Mouse (Mus musculus) ES-Bruce4 (cell line): Measurements from ENCODE around the gene Itga10. TPM values are rescaled to one million over a fixed set of nuclear protein-coding genes. Genes with fewer than 3 reads are reported as not detected.

Experiments used
- H3K27ac ChIP-seq: 2 replicates; pipeline ENCODE4 v1.5.1; 2012; ENCODE audit warnings: low read length, inconsistent platforms; ENCODE audit not compliant: insufficient read depth
- H3K27me3 ChIP-seq: 2 replicates; pipeline ENCODE4 v1.6.1; 2012; ENCODE audit warnings: mild to moderate bottlenecking, low read length, inconsistent platforms; ENCODE audit not compliant: control insufficient read depth, poor library complexity, insufficient read depth, severe bottlenecking
- H3K36me3 ChIP-seq: 2 replicates; pipeline ENCODE4 v1.6.1; 2012; ENCODE audit warnings: inconsistent platforms, mild to moderate bottlenecking, low read length, moderate library complexity; ENCODE audit not compliant: control insufficient read depth, poor library complexity, insufficient read depth, severe bottlenecking
- H3K4me1 ChIP-seq: one replicate; pipeline ENCODE4 v1.8.1; 2011; ENCODE audit warnings: low read length; ENCODE audit not compliant: control insufficient read depth, insufficient read depth
- H3K4me3 ChIP-seq: 2 replicates; pipeline ENCODE4 v1.5.1; 2011; ENCODE audit warnings: low read depth, mild to moderate bottlenecking, low read length
- H3K9ac ChIP-seq: 2 replicates; pipeline ENCODE4 v1.6.1; 2012; ENCODE audit warnings: low read depth, mild to moderate bottlenecking, inconsistent platforms; ENCODE audit not compliant: poor library complexity, severe bottlenecking
- H3K9me3 ChIP-seq: replicated peaks from 2 replicates; pipeline ENCODE4 v1.6.1; 2012; ENCODE audit warnings: mild to moderate bottlenecking, low read length, inconsistent platforms; ENCODE audit not compliant: control insufficient read depth, poor library complexity, insufficient read depth, severe bottlenecking
- CTCF ChIP-seq: IDR thresholded peaks from one replicate; pipeline ENCODE4 v1.8.1; 2011; ENCODE audit warnings: low read depth, low read length
- EP300 ChIP-seq: IDR thresholded peaks from 2 replicates; pipeline ENCODE4 v1.6.1; 2011; ENCODE audit warnings: low read depth, low read length; ENCODE audit not compliant: insufficient read depth
- POLR2A ChIP-seq: IDR thresholded peaks from one replicate; pipeline ENCODE4 v1.8.1; 2011; ENCODE audit warnings: low read length; ENCODE audit not compliant: insufficient read depth
- polyA plus RNA-seq: library from polyadenylated mRNA; stranded (reverse); fragments of >200 nt; gene quantifications from 2 replicates; pipeline ENCODE4 v1.2.4, GENCODE M21; 2011; ENCODE audit warnings: low read depth; ENCODE audit not compliant: missing spikeins, insufficient read depth, insufficient read length

The Itga10 gene
- polyA plus RNA-seq, 1 experiment, result 1.1 TPM

DNA sequence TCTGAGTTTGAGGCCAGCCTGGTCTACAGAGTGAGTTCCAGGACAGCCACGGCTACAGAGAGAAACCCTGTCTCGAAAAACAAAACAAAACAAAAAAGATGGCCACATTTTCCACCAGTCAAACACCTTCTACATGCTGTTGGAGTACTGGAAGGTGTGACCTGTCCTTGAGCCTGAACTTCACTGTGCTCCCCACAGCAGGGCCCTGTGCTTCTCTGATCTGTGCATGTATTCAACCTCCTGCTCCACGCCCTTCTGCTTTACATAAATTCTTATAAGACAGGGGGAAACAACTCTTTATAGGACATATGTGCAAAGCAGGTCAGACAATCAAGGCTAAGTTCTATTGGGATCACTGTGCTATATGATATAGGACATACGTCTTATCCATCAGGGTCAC, 22.2 kb upstream of the Itga10 start:
- no peaks in the 10 kb centered on the region for H3K27me3 ChIP-seq
- H3K9me3 ChIP-seq, result no peaks in the 10 kb centered on the region
- peaks cover 12% of the 10 kb centered on the region for H3K36me3 ChIP-seq
- TF ChIP-seq POLR2A (no peak), EP300 (no peak), CTCF (no peak)
- no peak overlapping the region for H3K4me3 ChIP-seq
- H3K9ac ChIP-seq, result no peak overlapping the region
- no peak overlapping the region for H3K27ac ChIP-seq
- no peaks in the 10 kb centered on the region for H3K4me1 ChIP-seq

DNA sequence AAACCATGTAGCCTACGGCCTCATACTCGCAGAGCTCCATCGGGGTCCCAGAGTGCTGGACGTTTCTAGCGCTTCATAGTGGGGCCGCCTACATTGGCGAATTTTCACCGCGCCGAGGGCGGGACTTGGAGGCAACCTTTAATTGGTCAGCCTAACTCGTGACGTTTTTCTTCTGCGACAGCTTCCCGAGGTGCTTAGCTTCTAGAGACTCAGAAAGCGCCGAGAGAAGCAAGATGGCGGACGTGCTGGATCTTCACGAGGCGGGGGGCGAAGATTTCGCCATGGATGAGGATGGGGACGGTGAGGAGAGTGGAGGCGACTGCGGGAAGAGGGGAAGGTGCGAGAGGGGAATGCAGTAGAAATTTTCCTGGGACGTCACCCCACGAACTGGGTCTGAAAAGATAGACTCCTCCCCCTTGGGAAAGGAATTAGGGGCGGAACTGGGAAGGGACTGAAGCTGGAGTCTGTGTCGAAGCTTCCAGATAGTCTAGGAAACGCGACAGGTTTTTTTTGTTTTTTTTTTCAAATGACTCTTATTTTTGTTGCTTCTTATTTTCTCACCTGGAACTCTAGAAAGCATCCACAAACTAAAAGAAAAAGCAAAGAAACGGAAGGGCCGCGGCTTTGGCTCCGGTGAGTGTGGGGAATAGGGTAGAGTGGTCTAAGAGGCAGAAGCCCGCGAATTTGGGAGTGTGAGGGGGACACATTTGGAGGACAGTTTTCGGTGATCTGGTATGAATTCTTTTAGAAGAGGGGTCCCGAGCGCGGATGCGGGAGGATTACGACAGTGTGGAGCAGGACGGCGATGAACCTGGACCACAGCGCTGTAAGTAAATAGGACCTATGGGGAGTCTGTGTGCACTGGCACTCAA, 15.4 kb upstream of the Itga10 start, which contains the start of gene Rbm8a:
Gene Rbm8a (plus strand): TSS at position 205 of the 872 bp plus-strand sequence.
- peak; percentile 63 for TF ChIP-seq POLR2A
- no peak for TF ChIP-seq EP300
- no peak for TF ChIP-seq CTCF
- peak within 1 kb of the TSS; percentile 95 for H3K4me3 ChIP-seq
- H3K4me1 ChIP-seq, result no peaks in the 10 kb centered on the region
- H3K9me3 ChIP-seq, result no peaks in the 10 kb centered on the region
- peaks cover 19% of the 10 kb centered on the region for H3K36me3 ChIP-seq
- peak within 1 kb of the TSS; percentile 71 for H3K9ac ChIP-seq
- H3K27me3 ChIP-seq, result no peaks in the 10 kb centered on the region
- peak within 1 kb of the TSS; percentile 31; the same call in 1 of the 2 replicates for H3K27ac ChIP-seq

DNA sequence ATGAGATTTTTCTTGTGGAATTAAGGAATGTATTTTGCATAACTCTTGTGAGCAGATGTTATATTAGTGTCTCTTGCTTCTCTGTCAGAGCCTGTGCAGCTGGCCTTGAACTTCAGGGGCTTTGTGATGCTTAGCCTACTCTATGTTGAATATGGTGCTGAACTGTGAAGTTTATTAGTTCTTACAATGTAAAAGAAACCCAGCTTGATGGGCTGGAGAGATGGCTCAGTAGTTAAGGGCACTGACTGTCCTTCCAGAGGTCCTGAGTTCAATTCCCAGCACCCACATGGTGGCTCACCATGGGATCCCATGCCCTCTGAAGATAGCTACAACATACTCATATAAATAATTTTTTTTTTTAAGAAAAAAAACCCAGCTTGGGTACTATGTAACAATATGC, 13.3 kb upstream of the Itga10 start:
- Histone ChIP-seq H3K27me3 (no peaks in the 10 kb centered on the region), H3K4me1 (no peaks in the 10 kb centered on the region), H3K4me3 (no peak overlapping the region), H3K36me3 (peaks cover 19% of the 10 kb centered on the region), H3K9ac (no peak overlapping the region), H3K27ac (no peak overlapping the region), H3K9me3 (no peaks in the 10 kb centered on the region)
- no peak for TF ChIP-seq POLR2A
- TF ChIP-seq CTCF, result no peak
- no peak for TF ChIP-seq EP300

DNA sequence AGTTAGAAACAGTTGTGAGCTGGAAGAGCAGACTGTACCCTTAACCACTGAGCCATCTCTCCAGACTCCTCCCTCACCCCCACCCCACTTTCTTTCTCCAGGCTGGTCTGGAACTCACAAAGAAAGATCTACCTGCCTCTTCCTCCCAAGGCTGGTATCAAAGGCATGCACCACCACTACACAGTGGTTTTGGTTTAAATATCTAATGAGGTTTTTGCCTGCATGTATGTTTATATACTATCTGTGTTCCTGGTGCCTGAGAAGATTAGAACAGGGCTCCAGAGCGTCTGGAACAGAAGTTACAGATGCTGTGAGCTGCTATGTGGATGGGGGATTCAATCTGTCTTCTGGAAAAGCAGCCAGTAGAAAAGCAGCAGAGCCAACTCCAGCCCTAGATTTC, 11.4 kb upstream of the Itga10 start:
- H3K9me3 ChIP-seq, result no peaks in the 10 kb centered on the region
- no peak for TF ChIP-seq POLR2A
- TF ChIP-seq CTCF, result no peak
- TF ChIP-seq EP300, result no peak
- no peaks in the 10 kb centered on the region for H3K27me3 ChIP-seq
- H3K4me3 ChIP-seq, result no peak overlapping the region
- H3K27ac ChIP-seq, result no peak overlapping the region
- no peaks in the 10 kb centered on the region for H3K4me1 ChIP-seq
- no peak overlapping the region for H3K9ac ChIP-seq
- peaks cover 21% of the 10 kb centered on the region for H3K36me3 ChIP-seq

DNA sequence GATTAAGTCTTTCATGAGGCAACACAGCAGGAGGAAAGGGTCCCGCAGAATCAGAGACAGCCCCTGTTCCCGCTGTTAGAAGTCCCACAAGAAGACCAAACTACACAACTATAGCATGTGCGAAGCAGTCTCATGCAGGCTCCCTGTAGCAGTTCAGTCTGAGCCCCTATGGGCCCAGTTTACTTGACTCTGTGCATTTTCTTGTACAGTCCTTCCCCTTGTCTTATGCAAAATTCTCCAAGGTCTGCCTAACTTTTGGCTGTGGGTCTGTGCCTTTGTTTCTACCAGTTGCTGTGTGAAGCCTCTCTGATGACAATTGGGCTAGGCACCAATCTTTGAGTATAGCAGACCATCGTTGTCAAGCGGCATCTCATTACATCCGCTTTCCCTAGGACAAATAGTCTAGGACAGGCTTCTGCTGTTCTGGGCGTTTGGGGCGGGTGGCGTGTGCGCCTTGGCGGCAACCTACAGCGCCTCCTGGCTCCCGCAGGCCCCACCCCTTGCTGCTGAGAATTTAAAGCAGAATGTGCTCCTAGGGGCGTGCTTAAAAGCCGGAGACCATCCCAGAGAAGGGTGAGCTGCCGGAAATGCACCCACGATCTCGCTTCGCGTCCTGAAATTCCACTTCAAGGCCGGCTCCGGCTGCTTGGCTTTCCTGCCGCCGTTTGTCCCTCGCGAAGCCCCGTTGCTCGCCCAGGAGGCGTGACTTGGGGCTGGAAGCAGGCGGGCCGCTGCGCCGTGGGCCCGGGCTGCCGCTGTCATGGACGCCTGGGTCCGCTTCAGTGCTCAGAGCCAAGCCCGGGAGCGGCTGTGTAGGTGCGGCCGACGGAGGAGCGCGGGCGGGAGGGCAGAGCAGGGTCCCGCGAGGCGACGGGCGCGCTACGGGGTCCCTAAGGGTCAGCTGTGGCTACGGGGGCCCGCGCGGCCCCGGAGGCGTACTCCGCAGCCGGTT, 10.2 kb upstream of the Itga10 start, which contains the start of the genes Pex11b and Gm42957:
Gene Pex11b (plus strand): TSS at position 449 of the 952 bp plus-strand sequence.
Gene Gm42957 (plus strand): TSS at position 547 of the 952 bp plus-strand sequence.
- no peaks in the 10 kb centered on the region for H3K4me1 ChIP-seq
- H3K4me3 ChIP-seq, result peak within 1 kb of the TSS; percentile 99
- H3K9me3 ChIP-seq, result no peaks in the 10 kb centered on the region
- TF ChIP-seq CTCF (peak; percentile 15), POLR2A (peak; percentile 38), EP300 (0 out of 2 replicates have a peak, but pooled peaks have one; percentile 13)
- H3K36me3 ChIP-seq, result peaks cover 21% of the 10 kb centered on the region
- peak within 1 kb of the TSS; percentile 67 for H3K27ac ChIP-seq
- no peaks in the 10 kb centered on the region for H3K27me3 ChIP-seq
- H3K9ac ChIP-seq, result peak within 1 kb of the TSS; percentile 88

DNA sequence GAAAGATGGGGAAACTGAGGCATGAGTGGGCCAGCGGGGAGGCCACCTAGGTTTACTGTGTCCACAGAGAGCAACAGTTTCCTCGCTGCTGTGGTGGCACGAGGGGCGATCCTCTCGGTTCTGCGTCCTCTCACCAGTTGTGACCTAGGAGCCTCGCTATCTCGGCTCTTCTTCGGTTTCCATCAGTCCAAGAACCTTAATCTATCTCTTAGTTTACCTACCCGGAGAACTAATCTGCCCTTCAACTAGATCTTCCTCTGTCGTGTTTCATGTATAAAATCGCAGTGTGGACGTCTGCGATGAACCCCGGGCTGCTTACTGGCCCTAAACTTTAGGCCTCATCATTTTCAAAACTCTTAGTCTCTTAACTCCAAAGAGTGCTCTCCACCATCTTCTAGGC, 9.5 kb upstream of the Itga10 start:
- no peaks in the 10 kb centered on the region for H3K4me1 ChIP-seq
- H3K9me3 ChIP-seq, result no peaks in the 10 kb centered on the region
- no peaks in the 10 kb centered on the region for H3K27me3 ChIP-seq
- H3K9ac ChIP-seq, result peak overlapping the region; percentile 88
- H3K4me3 ChIP-seq, result peak overlapping the region; percentile 99
- TF ChIP-seq POLR2A (no peak), CTCF (no peak), EP300 (no peak)
- H3K27ac ChIP-seq, result no peak overlapping the region
- H3K36me3 ChIP-seq, result peaks cover 21% of the 10 kb centered on the region
